Mouse (Mus musculus): Measurements from ENCODE around the gene Eif3i. TPM values are rescaled to one million over a fixed set of nuclear protein-coding genes. Genes with fewer than 3 reads are reported as not detected.
"Not testable (repeated sequence)": the region's sequence is repeated elsewhere in the genome, so short reads cannot be mapped to it uniquely, and the experiment has no call there.

Gene Eif3i
- total RNA-seq, 2 experiments from 2014 or later = 412 to 431 TPM

- not testable (repeated sequence) for ATAC-seq (replicated peaks; ENCODE audit: low FRiP score, low TSS enrichment, poor library complexity, severe bottlenecking)
Observed at GRCm38 (mm10) chr4:129554512-129554911, 45.9 kb downstream of the Eif3i start.

GRCm38 (mm10) chr4:129550295-129550694 lies 50.2 kb downstream of the Eif3i start:
- ATAC-seq (replicated peaks; ENCODE audit: low FRiP score, low TSS enrichment, poor library complexity, severe bottlenecking) = no peak

GRCm38 (mm10) chr4:129549306-129549705 lies 51.1 kb downstream of the Eif3i start:
- ATAC-seq (replicated peaks; ENCODE audit: low FRiP score, low TSS enrichment, poor library complexity, severe bottlenecking) = no peak

- ATAC-seq (replicated peaks; ENCODE audit: low FRiP score, low TSS enrichment, poor library complexity, severe bottlenecking) = not testable (repeated sequence)
Observed at GRCm38 (mm10) chr4:129547631-129548030, 52.8 kb downstream of the Eif3i start.

GRCm38 (mm10) chr4:129544106-129544505 lies 56.3 kb downstream of the Eif3i start:
- ATAC-seq (replicated peaks; ENCODE audit: low FRiP score, low TSS enrichment, poor library complexity, severe bottlenecking) = no peak

- ATAC-seq (replicated peaks; ENCODE audit: low FRiP score, low TSS enrichment, poor library complexity, severe bottlenecking) = peak; percentile 96
Observed at GRCm38 (mm10) chr4:129542592-129543141, 57.8 kb downstream of the Eif3i start, which contains the start of gene Hdac1. Gene Hdac1, minus strand, starts transcription at chr4:129542713.

Other genes starting within 250 kb of the Eif3i start
- gene Zbtb8a, start 222.5 kb downstream of the Eif3i start, total RNA-seq (2014; fragmentation: Nextera tagmentation) = 4.4 and 6.9 TPM in 2 replicates
- 13.3 and 22.2 TPM in 2 replicates for gene Zbtb8a, start 222.5 kb downstream of the Eif3i start, total RNA-seq (2017)
- gene Zbtb8b, start 159.8 kb downstream of the Eif3i start, total RNA-seq (2014; fragmentation: Nextera tagmentation) = not detected in 2 replicates
- gene Zbtb8b, start 159.8 kb downstream of the Eif3i start, total RNA-seq (2017) = 0.05 TPM in 1 of 2 replicates, not detected in the other
- gene Bsdc1, start 139.1 kb downstream of the Eif3i start, total RNA-seq (2014; fragmentation: Nextera tagmentation) = 36.1 and 36.3 TPM in 2 replicates
- 31.3 and 52.3 TPM in 2 replicates for gene Bsdc1, start 139.1 kb downstream of the Eif3i start, total RNA-seq (2017)
- not detected in 2 replicates for gene Tssk3, start 109.6 kb downstream of the Eif3i start, total RNA-seq (2014; fragmentation: Nextera tagmentation)
- not detected in 2 replicates for gene Tssk3, start 109.6 kb downstream of the Eif3i start, total RNA-seq (2017)
- gene Fam229a, start 109.5 kb downstream of the Eif3i start, total RNA-seq (2014; fragmentation: Nextera tagmentation) = not detected in 2 replicates
- gene Fam229a, start 109.5 kb downstream of the Eif3i start, total RNA-seq (2017) = not detected in 2 replicates
- 29.9 and 30.4 TPM in 2 replicates for gene Marcksl1, start 87.1 kb downstream of the Eif3i start, total RNA-seq (2014; fragmentation: Nextera tagmentation)
- 41.4 and 48.3 TPM in 2 replicates for gene Marcksl1, start 87.1 kb downstream of the Eif3i start, total RNA-seq (2017)
- gene Hdac1, start 57.9 kb downstream of the Eif3i start, total RNA-seq (2014; fragmentation: Nextera tagmentation) = 136 and 147 TPM in 2 replicates
- gene Hdac1, start 57.9 kb downstream of the Eif3i start, total RNA-seq (2017) = 72.7 and 76.2 TPM in 2 replicates
- 12.7 and 12.8 TPM in 2 replicates for gene Lck, start 27.0 kb downstream of the Eif3i start, total RNA-seq (2014; fragmentation: Nextera tagmentation)
- 3.7 and 11.6 TPM in 2 replicates for gene Lck, start 27.0 kb downstream of the Eif3i start, total RNA-seq (2017)
- gene Fam167b, start 22.1 kb downstream of the Eif3i start, total RNA-seq (2014; fragmentation: Nextera tagmentation) = not detected in 2 replicates
- gene Fam167b, start 22.1 kb downstream of the Eif3i start, total RNA-seq (2017) = not detected in 2 replicates
- 116 and 126 TPM in 2 replicates for gene Tmem234, start within 50 bp of the Eif3i start, total RNA-seq (2014; fragmentation: Nextera tagmentation)
- 89.9 and 120 TPM in 2 replicates for gene Tmem234, start within 50 bp of the Eif3i start, total RNA-seq (2017)
- gene Dcdc2b, start 13.6 kb upstream of the Eif3i start, total RNA-seq (2014; fragmentation: Nextera tagmentation) = not detected in 2 replicates
- 11.0 TPM in 1 of 2 replicates, not detected in the other for gene Dcdc2b, start 13.6 kb upstream of the Eif3i start, total RNA-seq (2017)
- gene Iqcc, start 18.5 kb upstream of the Eif3i start, total RNA-seq (2014; fragmentation: Nextera tagmentation) = 26.8 and 31.8 TPM in 2 replicates
- gene Iqcc, start 18.5 kb upstream of the Eif3i start, total RNA-seq (2017) = 14.6 and 18.7 TPM in 2 replicates
- gene Ccdc28b, start 23.3 kb upstream of the Eif3i start, total RNA-seq (2014; fragmentation: Nextera tagmentation) = 31.0 and 63.2 TPM in 2 replicates
- 26.9 and 54.5 TPM in 2 replicates for gene Ccdc28b, start 23.3 kb upstream of the Eif3i start, total RNA-seq (2017)
- 48.2 and 49.9 TPM in 2 replicates for gene Txlna, start 40.4 kb upstream of the Eif3i start, total RNA-seq (2014; fragmentation: Nextera tagmentation)
- gene Txlna, start 40.4 kb upstream of the Eif3i start, total RNA-seq (2017) = 81.8 and 103 TPM in 2 replicates
- 36.1 and 38.6 TPM in 2 replicates for gene Kpna6, start 72.1 kb upstream of the Eif3i start, total RNA-seq (2014; fragmentation: Nextera tagmentation)
- 25.1 and 39.0 TPM in 2 replicates for gene Kpna6, start 72.1 kb upstream of the Eif3i start, total RNA-seq (2017)
- 26.6 and 31.7 TPM in 2 replicates for gene Tmem39b, start 96.2 kb upstream of the Eif3i start, total RNA-seq (2014; fragmentation: Nextera tagmentation)
- gene Tmem39b, start 96.2 kb upstream of the Eif3i start, total RNA-seq (2017) = 6.0 and 7.6 TPM in 2 replicates
- gene Khdrbs1, start 141.7 kb upstream of the Eif3i start, total RNA-seq (2014; fragmentation: Nextera tagmentation) = 99.6 and 107 TPM in 2 replicates
- gene Khdrbs1, start 141.7 kb upstream of the Eif3i start, total RNA-seq (2017) = 103 and 112 TPM in 2 replicates
- 168 and 313 TPM in 2 replicates for gene Ptp4a2, start 210.6 kb upstream of the Eif3i start, total RNA-seq (2014; fragmentation: Nextera tagmentation)
- 419 and 540 TPM in 2 replicates for gene Ptp4a2, start 210.6 kb upstream of the Eif3i start, total RNA-seq (2017)

Measured in megakaryocyte-erythroid progenitor cell, adult 5-6 weeks (primary cell).